Mouse (Mus musculus) hindbrain, embryonic 16.5 days (tissue): ENCODE measurements around the gene Anxa9. TPM values are rescaled to one million over a fixed set of nuclear protein-coding genes. Genes with fewer than 3 reads are reported as not detected.

Source experiments
- ATAC-seq: fragments of 200-750 bp; cut with Nextera tagmentation; 2 replicates; pipeline ENCODE4 v1.8.0; 2017; ENCODE audit warnings: moderate TSS enrichment, moderate library complexity
- H3K27ac ChIP-seq: fragments of 300-500 bp; sonication (generic); 2 replicates; pipeline ENCODE4 v1.5.1; 2014; ENCODE audit warnings: low read depth, mild to moderate bottlenecking, control low read depth, low read length, moderate library complexity
- H3K27me3 ChIP-seq: fragments of 300-500 bp; sonication (generic); replicated peaks from 2 replicates; pipeline ENCODE4 v1.6.1; 2014; ENCODE audit warnings: low read length; ENCODE audit not compliant: control insufficient read depth, insufficient read depth
- H3K36me3 ChIP-seq: fragments of 300-500 bp; sonication (generic); 2 replicates; pipeline ENCODE4 v1.6.1; 2014; ENCODE audit warnings: mild to moderate bottlenecking, low read length, moderate library complexity, mixed read lengths; ENCODE audit not compliant: control insufficient read depth, insufficient read depth
- H3K4me1 ChIP-seq: fragments of 300-500 bp; sonication (generic); 2 replicates; pipeline ENCODE4 v1.6.1; 2014; ENCODE audit warnings: low read depth, low read length; ENCODE audit not compliant: control insufficient read depth, insufficient read depth
- H3K4me2 ChIP-seq: fragments of 300-500 bp; sonication (generic); 2 replicates; pipeline ENCODE4 v1.6.1; 2014; ENCODE audit warnings: mild to moderate bottlenecking, low read length, control low read depth, moderate library complexity
- H3K4me3 ChIP-seq: fragments of 300-500 bp; sonication (generic); 2 replicates; pipeline ENCODE4 v1.5.1; 2014; ENCODE audit warnings: mild to moderate bottlenecking, low read length, control low read depth, moderate library complexity
- H3K9ac ChIP-seq: fragments of 300-500 bp; sonication (generic); 2 replicates; pipeline ENCODE4 v1.6.1; 2014; ENCODE audit warnings: low read depth, mild to moderate bottlenecking, control low read depth, low read length, moderate library complexity
- H3K9me3 ChIP-seq: fragments of 300-500 bp; sonication (generic); 2 replicates; pipeline ENCODE4 v1.6.1; 2014; ENCODE audit warnings: mild to moderate bottlenecking, low read length, moderate library complexity; ENCODE audit not compliant: control insufficient read depth
- WGBS: fragments of 180-500 bp; shearing (Covaris S2); extraction: QIAGEN DNeasy Blood & Tissue Kit; methylation state at CpG from one replicate; pipeline ENCODE4 v1.1.7; 2014; 5-methylcytosine and 5-hydroxymethylcytosine counted together
- polyA plus RNA-seq: library from polyadenylated mRNA; unstranded; fragments of >200 nt; fragmentation: Nextera tagmentation; extraction: Ambion mirVana; gene quantifications from 2 replicates; pipeline ENCODE4 v1.2.1, GENCODE M21; 2015

The Anxa9 gene
- polyA plus RNA-seq, 1 experiment from 2014 or later, result 0.35 TPM

- Histone ChIP-seq H3K27me3 (no peaks in the 10 kb centered on the region), H3K4me2 (no peak within 1 kb of the TSS), H3K4me1 (no peaks in the 10 kb centered on the region), H3K27ac (no peak within 1 kb of the TSS), H3K36me3 (peaks cover 9% of the 10 kb centered on the region), H3K4me3 (no peak within 1 kb of the TSS), H3K9me3 (no peaks in the 10 kb centered on the region), H3K9ac (no peak within 1 kb of the TSS)
- no peak for ATAC-seq
- WGBS, result 64% methylated on average over 7 of the region's 7 CpGs
These were observed 56.1 kb downstream of the Anxa9 start, which contains the start of gene Bnipl for GRCm38 (mm10) chr3:95250783-95251424. Gene Bnipl, minus strand, starts transcription at chr3:95251193.

DNA sequence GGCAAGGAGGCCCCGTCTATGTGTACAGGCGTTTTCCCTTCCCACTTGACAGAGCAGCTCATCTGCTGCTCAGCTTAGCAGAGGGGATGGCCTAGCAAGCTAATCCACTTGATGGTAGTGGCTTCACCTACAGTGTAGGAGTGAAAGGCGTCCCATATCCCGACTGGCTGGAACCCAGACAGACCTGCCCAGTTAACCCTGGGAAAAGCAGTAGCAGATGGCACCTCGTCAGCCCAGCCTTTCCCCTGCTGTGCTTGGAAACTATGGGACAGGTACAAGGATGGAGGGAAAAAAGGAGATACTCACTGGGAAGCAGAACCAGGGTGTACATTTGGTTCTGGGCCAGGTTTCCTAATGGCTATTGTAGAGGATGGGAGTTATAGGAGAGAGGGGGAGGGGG, 56.6 kb downstream of the Anxa9 start:
- H3K4me2 ChIP-seq, result no peak overlapping the region
- peaks cover 9% of the 10 kb centered on the region for H3K36me3 ChIP-seq
- H3K27me3 ChIP-seq, result no peaks in the 10 kb centered on the region
- no peaks in the 10 kb centered on the region for H3K9me3 ChIP-seq
- WGBS, result 85% methylated on average over 5 of the region's 5 CpGs
- no peak overlapping the region for H3K27ac ChIP-seq
- no peak for ATAC-seq
- H3K4me1 ChIP-seq, result no peaks in the 10 kb centered on the region
- no peak overlapping the region for H3K9ac ChIP-seq
- H3K4me3 ChIP-seq, result no peak overlapping the region

- Histone ChIP-seq H3K4me1 (no peaks in the 10 kb centered on the region), H3K9ac (no peak overlapping the region), H3K27ac (no peak overlapping the region), H3K4me2 (no peak overlapping the region), H3K27me3 (no peaks in the 10 kb centered on the region), H3K36me3 (no peaks in the 10 kb centered on the region), H3K4me3 (no peak overlapping the region), H3K9me3 (no peaks in the 10 kb centered on the region)
- WGBS, result 69% methylated on average over 1 of the region's 1 CpGs
- no peak for ATAC-seq
These were observed 59.2 kb downstream of the Anxa9 start for GRCm38 (mm10) chr3:95247660-95248336.

- Histone ChIP-seq H3K9ac (no peak overlapping the region), H3K27ac (no peak overlapping the region), H3K27me3 (no peaks in the 10 kb centered on the region), H3K4me3 (no peak overlapping the region), H3K9me3 (no peaks in the 10 kb centered on the region), H3K4me1 (no peaks in the 10 kb centered on the region), H3K36me3 (no peaks in the 10 kb centered on the region), H3K4me2 (no peak overlapping the region)
- peak; percentile 81 for ATAC-seq
- WGBS, result 76% methylated on average over 5 of the region's 5 CpGs
These were observed 60.3 kb downstream of the Anxa9 start for GRCm38 (mm10) chr3:95246465-95247231.

Other genes starting within 250 kb of the Anxa9 start
- 13.8 and 14.5 TPM in 2 replicates for gene Pip5k1a, start 200.2 kb downstream of the Anxa9 start, polyA plus RNA-seq
- 142 and 158 TPM in 2 replicates for gene Vps72, start 196.2 kb downstream of the Anxa9 start, polyA plus RNA-seq
- 0.98 and 1.7 TPM in 2 replicates for gene Tmod4, start 182.7 kb downstream of the Anxa9 start, polyA plus RNA-seq
- 83.2 and 83.6 TPM in 2 replicates for gene Scnm1, start 173.2 kb downstream of the Anxa9 start, polyA plus RNA-seq
- gene Lysmd1, start 173.1 kb downstream of the Anxa9 start, polyA plus RNA-seq, result 51.9 and 52.3 TPM in 2 replicates
- gene Tnfaip8l2, start 164.8 kb downstream of the Anxa9 start, polyA plus RNA-seq, result 3.0 and 3.3 TPM in 2 replicates
- 15.2 and 21.8 TPM in 2 replicates for gene Sema6c, start 146.7 kb downstream of the Anxa9 start, polyA plus RNA-seq
- gene Gabpb2, start 89.3 kb downstream of the Anxa9 start, polyA plus RNA-seq, result 2.4 and 3.0 TPM in 2 replicates
- 59.1 and 61.0 TPM in 2 replicates for gene Cdc42se1, start 78.4 kb downstream of the Anxa9 start, polyA plus RNA-seq
- gene Mllt11, start 75.0 kb downstream of the Anxa9 start, polyA plus RNA-seq, result 282 and 327 TPM in 2 replicates
- 0.29 and 0.30 TPM in 2 replicates for gene Gm128, start 65.6 kb downstream of the Anxa9 start, polyA plus RNA-seq
- gene Bnipl, start 56.0 kb downstream of the Anxa9 start, polyA plus RNA-seq, result 0.20 TPM in 1 of 2 replicates, not detected in the other
- gene Mindy1, start 25.8 kb downstream of the Anxa9 start, polyA plus RNA-seq, result 35.8 and 36.3 TPM in 2 replicates
- 77.6 and 79.9 TPM in 2 replicates for gene Prune1, start 25.1 kb downstream of the Anxa9 start, polyA plus RNA-seq
- gene Cers2, start 7.6 kb upstream of the Anxa9 start, polyA plus RNA-seq, result 97.4 and 102 TPM in 2 replicates
- gene Setdb1, start 50.0 kb upstream of the Anxa9 start, polyA plus RNA-seq, result 36.0 and 44.3 TPM in 2 replicates
- gene 4930558C23Rik, start 95.7 kb upstream of the Anxa9 start, polyA plus RNA-seq, result not detected in 2 replicates
- 15.0 and 17.8 TPM in 2 replicates for gene Arnt, start 127.2 kb upstream of the Anxa9 start, polyA plus RNA-seq
- gene Ctsk, start 192.1 kb upstream of the Anxa9 start, polyA plus RNA-seq, result 8.4 and 10.0 TPM in 2 replicates
- gene Ctss, start 219.6 kb upstream of the Anxa9 start, polyA plus RNA-seq, result 11.6 and 16.3 TPM in 2 replicates